Mouse (Mus musculus) A20 (cell line): Measurements from ENCODE around the gene Phospho1.

Experiments
- DNase-seq: peaks from one replicate; pipeline ENCODE4 v3.0.0-alpha.2; 2011; ENCODE audit warnings: low read depth, low spot score

Phospho1 gene

GRCm38 (mm10) chr11:95812224-95812623 is 12.1 kb upstream of the Phospho1 start:
- no peak for DNase-seq

GRCm38 (mm10) chr11:95814101-95814500 is 10.2 kb upstream of the Phospho1 start:
- no peak for DNase-seq

GRCm38 (mm10) chr11:95814857-95815256 is 9.4 kb upstream of the Phospho1 start:
- no peak for DNase-seq

GRCm38 (mm10) chr11:95815412-95815811 is 8.9 kb upstream of the Phospho1 start:
- DNase-seq: no peak

- no peak for DNase-seq
Measured at GRCm38 (mm10) chr11:95819138-95819537, 5.2 kb upstream of the Phospho1 start.

GRCm38 (mm10) chr11:95821511-95821910 is 2.8 kb upstream of the Phospho1 start:
- DNase-seq: no peak

- DNase-seq: no peak
Measured at GRCm38 (mm10) chr11:95822437-95822836, 1.9 kb upstream of the Phospho1 start.

- DNase-seq: peak; percentile 37
Measured at GRCm38 (mm10) chr11:95824877-95825243, 561 bp downstream of the Phospho1 start.

GRCm38 (mm10) chr11:95825625-95826024 is 1.3 kb downstream of the Phospho1 start:
- peak; percentile 19 for DNase-seq

- DNase-seq: peak; percentile 7
Measured at GRCm38 (mm10) chr11:95826317-95827167, 2.2 kb downstream of the Phospho1 start.

GRCm38 (mm10) chr11:95827168-95827447 is 2.8 kb downstream of the Phospho1 start:
- no peak for DNase-seq

GRCm38 (mm10) chr11:95827464-95828085 is 3.3 kb downstream of the Phospho1 start:
- DNase-seq: peak; percentile 69

GRCm38 (mm10) chr11:95828181-95828964 is 4.1 kb downstream of the Phospho1 start:
- peak; percentile 40 for DNase-seq

GRCm38 (mm10) chr11:95829526-95830050 is 5.3 kb downstream of the Phospho1 start:
- DNase-seq: no peak

GRCm38 (mm10) chr11:95830411-95831275 is 6.3 kb downstream of the Phospho1 start:
- no peak for DNase-seq

GRCm38 (mm10) chr11:95831276-95831619 is 6.9 kb downstream of the Phospho1 start:
- no peak for DNase-seq

GRCm38 (mm10) chr11:95831641-95832040 is 7.3 kb downstream of the Phospho1 start:
- no peak for DNase-seq

GRCm38 (mm10) chr11:95832129-95833005 is 8.1 kb downstream of the Phospho1 start:
- DNase-seq: no peak

GRCm38 (mm10) chr11:95833006-95833570 is 8.8 kb downstream of the Phospho1 start:
- no peak for DNase-seq

GRCm38 (mm10) chr11:95833631-95834142 is 9.4 kb downstream of the Phospho1 start:
- no peak for DNase-seq
